Mouse (Mus musculus) liver, postnatal 0 days (tissue): ENCODE results near the gene Dock6. TPM values are rescaled to one million over a fixed set of nuclear protein-coding genes. Genes with fewer than 3 reads are reported as not detected.

ENCODE experiments used
- ATAC-seq: fragments of 200-750 bp; cut with Nextera tagmentation; 2 replicates; pipeline ENCODE4 v1.8.0; 2017; ENCODE audit warnings: mild to moderate bottlenecking, moderate library complexity
- DNase-seq: peaks from one replicate; pipeline ENCODE4 v3.0.0-alpha.2; 2016
- H3K27ac ChIP-seq: fragments of 300-500 bp; sonication (generic); 2 replicates; pipeline ENCODE4 v1.5.1; 2014; ENCODE audit warnings: antibody characterized with exemption, moderate library complexity, mild to moderate bottlenecking, low read depth
- H3K27me3 ChIP-seq: fragments of 300-500 bp; sonication (generic); 2 replicates; pipeline ENCODE4 v1.6.1; 2014; ENCODE audit warnings: low read length, control low read depth, mixed read lengths; ENCODE audit not compliant: insufficient read depth
- H3K36me3 ChIP-seq: fragments of 300-500 bp; sonication (generic); replicated peaks from 2 replicates; pipeline ENCODE4 v1.6.1; 2014; ENCODE audit warnings: mild to moderate bottlenecking, control low read depth, low read length, moderate library complexity, mixed read lengths; ENCODE audit not compliant: insufficient read depth
- H3K4me1 ChIP-seq: fragments of 300-500 bp; sonication (generic); 2 replicates; pipeline ENCODE4 v1.6.1; 2014; ENCODE audit warnings: antibody characterized with exemption, mild to moderate bottlenecking, control low read depth; ENCODE audit not compliant: insufficient read depth
- H3K4me2 ChIP-seq: fragments of 300-500 bp; sonication (generic); 2 replicates; pipeline ENCODE4 v1.6.1; 2014; ENCODE audit warnings: low read depth, mild to moderate bottlenecking, low read length, moderate library complexity, mixed read lengths
- H3K4me3 ChIP-seq: fragments of 300-500 bp; sonication (generic); 2 replicates; pipeline ENCODE4 v1.5.1; 2014; ENCODE audit warnings: low read depth, low read length
- H3K9ac ChIP-seq: fragments of 300-500 bp; sonication (generic); replicated peaks from 2 replicates; pipeline ENCODE4 v1.6.1; 2014; ENCODE audit warnings: mild to moderate bottlenecking, moderate library complexity
- H3K9me3 ChIP-seq: fragments of 300-500 bp; sonication (generic); 2 replicates; pipeline ENCODE4 v1.6.1; 2016; ENCODE audit warnings: mild to moderate bottlenecking, control low read depth, low read length, mixed read lengths
- CTCF ChIP-seq: sonication (generic); IDR thresholded peaks from 2 replicates; pipeline ENCODE4 v1.5.1; 2016; ENCODE audit warnings: antibody characterized with exemption, low read depth
- EP300 ChIP-seq: IDR thresholded peaks from 2 replicates; pipeline ENCODE4 v1.6.1; 2016; ENCODE audit warnings: antibody characterized with exemption, low read depth, mild to moderate bottlenecking
- WGBS: fragments of 180-500 bp; shearing (Covaris S2); extraction: QIAGEN DNeasy Blood & Tissue Kit; methylation state at CpG from one replicate; pipeline ENCODE4 v1.1.7; 2014; ENCODE audit not compliant: insufficient replicate concordance; 5-methylcytosine and 5-hydroxymethylcytosine counted together
- polyA plus RNA-seq: library from polyadenylated mRNA; unstranded; fragments of >200 nt; fragmentation: Nextera tagmentation; extraction: Ambion mirVana; gene quantifications from 2 replicates; pipeline ENCODE4 v1.2.1, GENCODE M21; 2015

Dock6 gene
- polyA plus RNA-seq, 1 experiment from 2014 or later = 4.1 TPM

- Histone ChIP-seq H3K4me3 (no peak overlapping the region), H3K4me1 (peaks cover 23% of the 10 kb centered on the region), H3K36me3 (peaks cover 3% of the 10 kb centered on the region; the same call in 1 of the 2 replicates), H3K27me3 (no peaks in the 10 kb centered on the region), H3K27ac (peak overlapping the region; percentile 34; the same call in 1 of the 2 replicates), H3K9ac (no peak overlapping the region), H3K4me2 (no peak overlapping the region), H3K9me3 (no peaks in the 10 kb centered on the region)
- DNase-seq = peak; percentile 60
- TF ChIP-seq EP300 (0 out of 2 replicates have a peak, but pooled peaks have one; percentile 28), CTCF (peak; percentile 27; the same call in 1 of the 2 replicates)
- ATAC-seq = peak; percentile 18
- WGBS = 62% methylated on average over 6 of the region's 6 CpGs
Observed at GRCm38 (mm10) chr9:21764084-21764999, 88.1 kb downstream of the Dock6 start.

- TF ChIP-seq EP300 = peak; percentile 57
- TF ChIP-seq CTCF = no peak
- Histone ChIP-seq H3K27me3 (no peaks in the 10 kb centered on the region), H3K4me1 (peaks cover 32% of the 10 kb centered on the region), H3K9ac (0 out of 2 replicates have a peak overlapping the region, but pooled peaks have one; percentile 7), H3K4me3 (no peak overlapping the region), H3K36me3 (no peaks in the 10 kb centered on the region), H3K27ac (peak overlapping the region; percentile 51), H3K4me2 (0 out of 2 replicates have a peak overlapping the region, but pooled peaks have one; percentile 3), H3K9me3 (no peaks in the 10 kb centered on the region)
- DNase-seq (peak; percentile 41), ATAC-seq (no peak)
Observed at GRCm38 (mm10) chr9:21762135-21762534, 90.3 kb downstream of the Dock6 start.

- H3K36me3 ChIP-seq = peaks cover 9% of the 10 kb centered on the region
- peak; percentile 72 for TF ChIP-seq CTCF
- no peak for TF ChIP-seq EP300
- under 1% methylated on average over 48 of the region's 54 CpGs for WGBS
- DNase-seq = peak; percentile 96
- H3K27me3 ChIP-seq = no peaks in the 10 kb centered on the region
- no peaks in the 10 kb centered on the region for H3K9me3 ChIP-seq
- H3K9ac ChIP-seq = peak within 1 kb of the TSS; percentile 82
- H3K4me1 ChIP-seq = peaks cover 32% of the 10 kb centered on the region
- peak within 1 kb of the TSS; percentile 90 for H3K4me3 ChIP-seq
- peak; percentile 95 for ATAC-seq
- peak within 1 kb of the TSS; percentile 81 for H3K27ac ChIP-seq
- H3K4me2 ChIP-seq = peak within 1 kb of the TSS; percentile 89
Observed at GRCm38 (mm10) chr9:21760155-21761088, 92.0 kb downstream of the Dock6 start, which contains the start of gene Spc24. Spc24 (minus strand) TSS chr9:21760303.

GRCm38 (mm10) chr9:21759718-21760117, 92.7 kb downstream of the Dock6 start:
- Histone ChIP-seq H3K4me3 (peak overlapping the region; percentile 90), H3K4me1 (peaks cover 32% of the 10 kb centered on the region), H3K4me2 (peak overlapping the region; percentile 89), H3K9ac (peak overlapping the region; percentile 82), H3K27me3 (no peaks in the 10 kb centered on the region), H3K27ac (peak overlapping the region; percentile 41; the same call in 1 of the 2 replicates), H3K36me3 (peaks cover 12% of the 10 kb centered on the region), H3K9me3 (no peaks in the 10 kb centered on the region)
- TF ChIP-seq CTCF = no peak
- no peak for TF ChIP-seq EP300
- DNase-seq (no peak), ATAC-seq (no peak; the same call in 1 of the 2 replicates)
- WGBS = under 1% methylated on average over 20 of the region's 20 CpGs

GRCm38 (mm10) chr9:21758576-21759529, 93.6 kb downstream of the Dock6 start:
- 57% methylated on average over 14 of the region's 14 CpGs for WGBS
- Histone ChIP-seq H3K27ac (no peak overlapping the region), H3K4me3 (peak overlapping the region; percentile 90), H3K4me2 (peak overlapping the region; percentile 89), H3K36me3 (peaks cover 13% of the 10 kb centered on the region), H3K9ac (peak overlapping the region; percentile 82), H3K9me3 (no peaks in the 10 kb centered on the region), H3K27me3 (no peaks in the 10 kb centered on the region), H3K4me1 (peaks cover 32% of the 10 kb centered on the region)
- ATAC-seq = no peak
- TF ChIP-seq EP300 (no peak), CTCF (no peak)
- no peak for DNase-seq
